Mouse (Mus musculus) neural tube, embryonic 11.5 days (tissue): ENCODE measurements at regions not wholly inside any gene's neighbourhood (a gene's known extent, or its start where the extent isn't known, plus 50 kb on each side); places are given as distances from the start of the nearest gene placed in this dataset.
A peak's percentile ranks its signal among the peaks of the same experiment; 100 is the strongest.

Source experiments
- ATAC-seq: fragments of 200-750 bp; cut with Nextera tagmentation; 2 replicates; pipeline ENCODE4 v1.8.0; 2017; ENCODE audit warnings: moderate number of reproducible peaks, mild to moderate bottlenecking, moderate TSS enrichment, moderate library complexity; ENCODE audit not compliant: insufficient read depth, low FRiP score, low TSS enrichment
- DNase-seq: peaks from one replicate; pipeline ENCODE4 v3.0.0-alpha.2; 2015; ENCODE audit warnings: low spot score
- H3K27ac ChIP-seq: fragments of 300-500 bp; sonication (generic); 2 replicates; pipeline ENCODE4 v1.5.1; 2014; ENCODE audit warnings: low read depth, mild to moderate bottlenecking, low read length
- H3K27me3 ChIP-seq: fragments of 300-500 bp; sonication (generic); 2 replicates; pipeline ENCODE4 v1.6.1; 2014; ENCODE audit warnings: mild to moderate bottlenecking, low read length, mixed read lengths; ENCODE audit not compliant: control insufficient read depth, insufficient read depth
- H3K36me3 ChIP-seq: fragments of 300-500 bp; sonication (generic); 2 replicates; pipeline ENCODE4 v1.6.1; 2014; ENCODE audit warnings: mild to moderate bottlenecking, low read length, moderate library complexity, mixed read lengths; ENCODE audit not compliant: control insufficient read depth, insufficient read depth
- H3K4me1 ChIP-seq: fragments of 300-500 bp; sonication (generic); 2 replicates; pipeline ENCODE4 v1.6.1; 2014; ENCODE audit warnings: low read length, mixed read lengths; ENCODE audit not compliant: control insufficient read depth, insufficient read depth
- H3K4me2 ChIP-seq: fragments of 300-500 bp; sonication (generic); 2 replicates; pipeline ENCODE4 v1.6.1; 2014; ENCODE audit warnings: low read depth, mild to moderate bottlenecking, moderate library complexity
- H3K4me3 ChIP-seq: fragments of 300-500 bp; sonication (generic); 2 replicates; pipeline ENCODE4 v1.5.1; 2014; ENCODE audit warnings: low read depth, low read length
- H3K9ac ChIP-seq: fragments of 300-500 bp; sonication (generic); 2 replicates; pipeline ENCODE4 v1.6.1; 2014; ENCODE audit warnings: mild to moderate bottlenecking, low read length
- H3K9me3 ChIP-seq: fragments of 300-500 bp; sonication (generic); 2 replicates; pipeline ENCODE4 v1.6.1; 2016; ENCODE audit warnings: low read length; ENCODE audit not compliant: control insufficient read depth
- WGBS: fragments of 180-500 bp; shearing (Covaris S2); extraction: QIAGEN DNeasy Blood & Tissue Kit; methylation state at CpG from one replicate; pipeline ENCODE4 v1.1.7; 2014; 5-methylcytosine and 5-hydroxymethylcytosine counted together

DNA sequence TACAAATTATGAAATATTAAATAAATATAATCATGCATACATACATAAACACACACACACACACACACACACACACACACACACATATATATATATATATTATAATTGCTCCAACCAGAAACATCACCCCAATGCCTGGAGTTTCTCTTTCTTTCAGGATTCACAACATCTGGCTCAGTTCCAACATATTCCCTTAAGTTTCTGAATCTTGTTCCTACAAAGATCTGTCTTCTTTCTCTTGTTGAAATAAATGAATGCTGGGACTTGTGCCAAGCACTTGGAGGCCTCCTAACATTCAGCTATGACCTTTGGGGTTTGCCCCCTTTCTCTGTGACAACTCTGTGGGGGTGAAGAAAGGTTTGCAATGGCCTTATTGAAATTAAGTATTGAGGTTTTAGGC, 187.2 kb upstream of the Nt5c1b start:
- H3K4me3 ChIP-seq: no peak overlapping the region
- H3K27ac ChIP-seq: no peak overlapping the region
- H3K9me3 ChIP-seq: no peaks in the 10 kb centered on the region
- H3K9ac ChIP-seq: no peak overlapping the region
- no peak overlapping the region for H3K4me2 ChIP-seq
- H3K4me1 ChIP-seq: peaks cover 7% of the 10 kb centered on the region
- DNase-seq (peak; percentile 14), ATAC-seq (no peak)
- H3K27me3 ChIP-seq: no peaks in the 10 kb centered on the region; the same call in 1 of the 2 replicates
- H3K36me3 ChIP-seq: no peaks in the 10 kb centered on the region

DNA sequence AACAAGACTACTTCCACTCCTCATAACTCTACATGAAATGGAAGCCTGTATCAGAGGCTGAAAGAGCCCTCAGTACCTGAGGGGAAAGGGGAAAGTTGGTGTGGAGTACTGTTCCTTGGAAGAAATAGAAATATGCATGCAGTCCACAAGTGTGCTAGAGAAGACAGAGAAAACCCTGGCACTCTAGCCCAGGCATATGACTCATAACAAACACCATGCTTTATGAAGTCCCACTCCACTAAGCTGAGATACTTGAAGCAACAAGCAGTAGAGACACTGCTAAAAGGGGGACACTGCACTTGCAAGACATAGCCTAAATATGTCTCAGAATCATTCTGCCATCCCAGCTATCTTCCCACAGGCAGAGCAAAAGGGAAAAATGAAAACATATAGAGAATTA, 183.2 kb upstream of the Nt5c1b start:
- no peak overlapping the region for H3K4me3 ChIP-seq
- H3K4me2 ChIP-seq: no peak overlapping the region
- H3K9ac ChIP-seq: no peak overlapping the region
- no peak for ATAC-seq
- no peaks in the 10 kb centered on the region for H3K36me3 ChIP-seq
- no peak overlapping the region for H3K27ac ChIP-seq
- H3K27me3 ChIP-seq: no peaks in the 10 kb centered on the region; the same call in 1 of the 2 replicates
- H3K9me3 ChIP-seq: no peaks in the 10 kb centered on the region
- no peaks in the 10 kb centered on the region for H3K4me1 ChIP-seq
- DNase-seq: no peak

DNA sequence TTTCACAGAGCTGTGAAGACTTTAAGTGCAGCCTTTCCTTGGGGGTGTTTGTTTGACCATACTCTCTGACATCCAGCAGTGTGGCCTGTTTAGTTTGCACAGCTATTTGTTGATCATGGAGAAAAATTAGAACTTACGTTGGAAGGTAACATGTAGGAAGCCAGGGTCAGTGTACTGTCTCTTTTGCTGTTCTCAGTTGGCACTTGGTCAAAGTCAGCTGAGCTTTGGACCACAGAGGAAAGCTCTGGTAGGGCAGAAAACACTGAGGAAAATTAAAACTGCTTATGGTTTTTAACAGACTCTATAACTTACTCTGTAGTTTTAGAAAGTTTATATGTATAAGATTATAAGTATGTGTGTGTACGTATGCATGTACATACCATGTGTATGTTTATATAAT, 180.0 kb upstream of the Nt5c1b start:
- ATAC-seq: no peak
- no peak overlapping the region for H3K4me2 ChIP-seq
- no peaks in the 10 kb centered on the region for H3K27me3 ChIP-seq
- H3K9me3 ChIP-seq: no peaks in the 10 kb centered on the region
- no peak overlapping the region for H3K4me3 ChIP-seq
- no peaks in the 10 kb centered on the region for H3K4me1 ChIP-seq
- WGBS: 97% methylated on average over 2 of the region's 2 CpGs
- H3K36me3 ChIP-seq: no peaks in the 10 kb centered on the region
- no peak overlapping the region for H3K27ac ChIP-seq
- DNase-seq: no peak
- H3K9ac ChIP-seq: no peak overlapping the region

DNA sequence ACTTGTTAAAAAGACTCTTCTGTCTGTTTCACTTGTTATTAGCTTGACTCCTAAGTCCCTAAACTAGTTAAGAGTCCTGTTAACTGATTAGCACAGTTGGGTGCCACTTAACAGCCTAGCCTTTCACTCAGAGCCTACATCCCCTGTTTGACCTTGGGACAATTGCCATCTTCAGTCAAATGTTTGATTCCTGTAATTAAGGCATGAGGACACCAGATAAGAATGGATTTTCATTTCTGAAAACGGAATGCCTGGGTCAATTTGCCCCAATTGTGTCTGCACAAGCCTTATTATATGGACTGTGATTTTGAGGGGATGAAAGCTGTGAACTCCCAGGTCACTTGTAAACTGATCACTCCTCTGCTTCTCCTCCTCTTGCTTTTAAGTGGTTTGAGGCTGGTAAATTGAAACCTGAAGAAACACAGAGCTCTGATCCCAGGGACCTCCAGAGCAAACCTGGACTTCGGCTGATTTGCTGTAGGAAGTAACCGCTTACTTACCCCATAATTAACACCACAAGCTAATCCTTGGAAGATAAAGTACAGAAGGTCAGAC, 171.8 kb upstream of the Nt5c1b start:
- ATAC-seq: no peak
- Histone ChIP-seq H3K27ac (no peak overlapping the region), H3K4me2 (no peak overlapping the region), H3K36me3 (no peaks in the 10 kb centered on the region), H3K4me3 (no peak overlapping the region), H3K9me3 (no peaks in the 10 kb centered on the region), H3K4me1 (no peaks in the 10 kb centered on the region), H3K27me3 (no peaks in the 10 kb centered on the region), H3K9ac (no peak overlapping the region)
- 36% methylated on average over 3 of the region's 3 CpGs for WGBS
- DNase-seq: no peak

DNA sequence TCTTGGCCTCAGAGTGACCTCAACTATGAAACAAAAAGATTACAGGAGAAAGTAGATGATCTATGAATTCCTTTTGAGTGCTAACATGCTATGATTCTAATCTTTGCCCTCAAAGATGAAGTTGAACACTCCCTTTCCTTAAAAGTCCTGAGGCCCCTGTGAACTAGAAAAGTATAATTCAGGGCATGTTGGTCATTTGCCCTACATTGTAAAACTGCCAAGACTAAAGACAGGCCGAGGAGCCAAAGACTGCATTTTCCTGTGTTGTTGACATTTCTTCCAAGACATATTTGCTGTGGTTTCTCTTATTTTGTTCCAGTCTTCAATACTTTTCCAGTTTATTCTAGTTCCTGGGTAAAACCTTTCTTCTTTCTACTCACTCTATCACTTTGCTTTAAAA, 159.9 kb upstream of the Nt5c1b start:
- no peaks in the 10 kb centered on the region for H3K36me3 ChIP-seq
- WGBS: 55% methylated on average over 1 of the region's 1 CpGs
- DNase-seq: no peak
- ATAC-seq: no peak
- no peak overlapping the region for H3K9ac ChIP-seq
- no peak overlapping the region for H3K27ac ChIP-seq
- no peak overlapping the region for H3K4me2 ChIP-seq
- no peaks in the 10 kb centered on the region for H3K4me1 ChIP-seq
- no peaks in the 10 kb centered on the region for H3K9me3 ChIP-seq
- H3K4me3 ChIP-seq: no peak overlapping the region
- H3K27me3 ChIP-seq: no peaks in the 10 kb centered on the region

DNA sequence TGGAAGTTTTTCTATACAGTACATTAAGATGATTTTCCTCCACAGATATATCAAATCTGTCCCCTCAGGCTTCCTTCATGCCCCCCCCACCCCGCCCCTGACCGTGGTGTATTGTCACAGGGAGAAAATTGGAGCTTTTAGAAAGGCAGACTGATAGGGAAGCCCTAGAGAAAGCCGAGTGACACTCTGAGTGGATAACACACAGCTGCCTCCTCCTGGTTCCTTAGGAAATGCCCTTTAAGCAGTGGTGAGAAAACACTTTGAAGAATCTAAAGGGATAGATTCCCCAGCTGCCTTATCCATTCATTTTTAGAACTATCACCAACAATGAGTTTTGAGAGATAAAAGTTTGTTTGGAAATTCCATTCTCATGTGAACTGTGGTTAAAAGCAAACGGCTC, 147.0 kb upstream of the Nt5c1b start:
- H3K9ac ChIP-seq: no peak overlapping the region
- DNase-seq (no peak), ATAC-seq (no peak)
- H3K27ac ChIP-seq: no peak overlapping the region
- H3K4me1 ChIP-seq: no peaks in the 10 kb centered on the region
- no peaks in the 10 kb centered on the region for H3K9me3 ChIP-seq
- 38% methylated on average over 4 of the region's 4 CpGs for WGBS
- no peak overlapping the region for H3K4me2 ChIP-seq
- no peaks in the 10 kb centered on the region for H3K36me3 ChIP-seq
- no peak overlapping the region for H3K4me3 ChIP-seq
- no peaks in the 10 kb centered on the region for H3K27me3 ChIP-seq

DNA sequence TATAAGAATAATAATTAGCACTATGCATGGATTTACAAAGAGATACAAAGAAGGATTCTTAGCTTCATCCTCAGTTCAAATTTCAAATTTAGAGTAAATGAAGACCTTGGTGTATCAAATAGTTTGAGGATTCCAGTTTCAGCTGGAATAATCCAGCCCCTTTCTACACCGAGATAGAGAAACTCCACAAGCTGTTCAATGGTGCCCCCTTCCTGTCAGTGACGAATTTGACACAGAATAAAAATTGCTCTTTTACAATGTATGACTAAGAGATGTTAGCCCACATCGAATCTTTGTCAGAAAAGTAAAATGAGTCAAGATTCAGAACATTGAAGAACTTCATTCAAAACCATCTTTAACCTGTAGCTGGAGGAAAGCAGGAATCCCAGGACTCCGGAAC, 145.9 kb upstream of the Nt5c1b start:
- no peaks in the 10 kb centered on the region for H3K9me3 ChIP-seq
- no peaks in the 10 kb centered on the region for H3K4me1 ChIP-seq
- no peaks in the 10 kb centered on the region for H3K27me3 ChIP-seq
- H3K27ac ChIP-seq: no peak overlapping the region
- peak; percentile 16 for DNase-seq
- H3K4me3 ChIP-seq: no peak overlapping the region
- no peaks in the 10 kb centered on the region for H3K36me3 ChIP-seq
- ATAC-seq: 0 out of 2 replicates have a peak, but pooled peaks have one; percentile 45
- 35% methylated on average over 4 of the region's 4 CpGs for WGBS
- H3K9ac ChIP-seq: no peak overlapping the region
- no peak overlapping the region for H3K4me2 ChIP-seq

DNA sequence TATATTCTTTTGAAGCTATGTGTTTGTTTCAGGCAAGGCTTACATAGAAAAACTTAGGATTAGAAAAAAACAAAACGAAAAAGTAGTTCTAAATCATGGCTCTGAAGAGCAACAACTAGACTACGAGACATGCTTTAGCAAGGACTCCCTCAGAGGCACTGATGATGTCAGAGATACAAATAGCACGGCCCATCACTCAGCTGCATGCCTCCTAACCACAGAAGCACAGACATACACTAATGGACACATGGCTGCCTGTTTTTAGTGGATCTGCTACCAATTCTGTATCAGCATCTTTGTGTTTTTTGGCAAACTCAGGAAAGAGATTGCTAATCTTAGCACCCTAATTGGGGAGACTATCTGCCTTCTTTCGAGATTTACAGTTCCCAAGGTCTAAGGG, 138.6 kb upstream of the Nt5c1b start:
- WGBS: 66% methylated on average over 4 of the region's 4 CpGs
- Histone ChIP-seq H3K27me3 (no peaks in the 10 kb centered on the region), H3K27ac (no peak overlapping the region), H3K9me3 (no peaks in the 10 kb centered on the region), H3K4me2 (no peak overlapping the region), H3K9ac (no peak overlapping the region), H3K4me3 (no peak overlapping the region), H3K4me1 (no peaks in the 10 kb centered on the region), H3K36me3 (no peaks in the 10 kb centered on the region)
- no peak for ATAC-seq
- DNase-seq: no peak

DNA sequence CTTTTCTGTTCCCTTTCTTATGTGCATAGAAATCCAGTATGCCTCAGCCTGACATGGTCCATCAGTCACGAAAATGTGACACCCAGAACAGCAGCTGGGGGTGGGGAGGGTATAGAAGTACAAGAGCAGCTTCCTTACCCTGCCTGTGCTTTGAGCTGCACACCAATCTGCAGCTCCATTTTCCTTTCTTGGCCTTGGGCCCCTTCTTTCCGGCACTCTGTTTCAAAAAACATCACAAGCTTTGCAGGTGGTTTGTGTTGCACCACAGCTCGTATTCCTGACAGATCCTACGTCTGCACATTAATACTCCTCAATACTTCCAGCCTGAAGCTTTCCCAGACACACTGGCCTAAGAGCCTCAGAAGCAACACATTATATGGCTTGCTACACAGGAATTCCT, 138.1 kb upstream of the Nt5c1b start:
- Histone ChIP-seq H3K9ac (no peak overlapping the region), H3K4me1 (no peaks in the 10 kb centered on the region), H3K9me3 (no peaks in the 10 kb centered on the region), H3K27me3 (no peaks in the 10 kb centered on the region), H3K4me3 (no peak overlapping the region), H3K36me3 (no peaks in the 10 kb centered on the region), H3K4me2 (no peak overlapping the region), H3K27ac (no peak overlapping the region)
- DNase-seq (no peak), ATAC-seq (no peak)
- 47% methylated on average over 4 of the region's 4 CpGs for WGBS
